Mouse (Mus musculus) heart, postnatal 0 days (tissue): Measurements from ENCODE around the gene Nr4a3.

Experiments used
- CTCF ChIP-seq: IDR thresholded peaks from 2 replicates; pipeline ENCODE4 v1.5.1; 2016; ENCODE audit warnings: antibody characterized with exemption, control low read depth, low read depth
- EP300 ChIP-seq: IDR thresholded peaks from 2 replicates; pipeline ENCODE4 v1.6.1; 2016; ENCODE audit warnings: antibody characterized with exemption, low read depth

DNA sequence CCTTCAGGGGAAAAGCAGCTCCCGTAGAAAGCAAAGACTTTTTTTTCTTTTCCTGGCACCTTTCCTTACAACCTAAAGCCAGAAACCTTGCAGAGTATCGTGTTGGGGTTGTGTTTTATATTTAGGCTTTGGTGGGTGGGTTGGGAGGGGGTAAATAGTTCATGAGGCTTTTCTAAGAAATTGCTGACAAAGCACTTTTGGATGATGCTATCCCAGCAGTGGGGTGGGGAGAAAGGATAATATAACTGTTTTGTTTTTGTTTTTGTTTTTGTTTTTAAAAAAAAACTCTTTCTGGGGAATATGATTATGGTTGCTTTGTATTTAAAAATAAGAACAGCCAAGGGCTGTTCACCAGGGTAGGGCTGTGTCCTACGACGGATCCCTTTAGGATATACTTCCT, 38.5 kb downstream of the Nr4a3 start:
- no peak for TF ChIP-seq CTCF
- no peak for TF ChIP-seq EP300
